32 mouse cellular contexts compared by ENCODE assay signal in the genomic region with DNA sequence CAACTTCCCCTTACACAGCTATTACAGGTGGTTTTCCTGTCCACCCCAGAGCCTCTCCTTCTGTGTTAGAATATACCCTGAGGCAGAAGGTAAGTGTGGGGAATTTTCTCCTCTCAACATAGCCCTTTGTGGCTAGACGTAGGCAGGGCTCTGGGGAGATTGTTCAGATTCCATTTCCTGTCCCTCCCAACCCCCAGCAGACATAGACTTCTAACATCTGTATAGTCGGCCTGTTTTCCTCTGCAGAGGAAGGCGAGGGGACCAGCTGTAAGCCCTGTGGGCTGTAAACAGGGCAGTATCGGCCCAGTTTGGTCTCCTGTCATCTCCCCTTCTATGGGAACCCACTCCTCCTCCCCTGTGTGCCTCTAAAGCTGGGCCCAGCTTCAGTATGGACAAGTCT. TPM values are rescaled to one million over a fixed set of nuclear protein-coding genes. Genes with fewer than 3 reads are reported as not detected.
DNase-seq lines count a peak whose midpoint lies in the region; ATAC-seq lines count a peak whose summit lies in the region.
"Had no signal": no experiment of that assay in that cellular context is flagged by ENCODE, and none has a peak within 500 bp of the region (broad histone marks: within the 10 kb centered on the region; RNA-seq: fewer than 3 reads in every experiment).

No protein-coding gene starts in this region.

- ATAC-seq in heart, embryonic 11.5 days (replicated peaks; ENCODE audit: insufficient number of reproducible peaks, low FRiP score, low TSS enrichment): no peak
- ATAC-seq in megakaryocyte progenitor cell, adult 5-6 weeks (replicated peaks; ENCODE audit: poor library complexity): peak; percentile 24
- no peak for ATAC-seq in forebrain, embryonic 11.5 days (replicated peaks; ENCODE audit: low FRiP score)
- ATAC-seq: forebrain, postnatal 0 days; midbrain, embryonic 16.5 days had no signal

- H3K4me3 ChIP-seq in heart, embryonic 11.5 days (ENCODE audit: low read depth, low read length): no peak overlapping the region
- no peak overlapping the region for H3K4me3 ChIP-seq in forebrain, embryonic 11.5 days (ENCODE audit: low read depth, low read length)
- H3K4me3 ChIP-seq: forebrain, embryonic 10.5 days; hindbrain, embryonic 15.5 days; left cerebral cortex, adult 2 months; limb, embryonic 15.5 days; myocyte had no signal

- no peaks in the 10 kb centered on the region for H3K36me3 ChIP-seq in heart, embryonic 11.5 days (ENCODE audit: control insufficient read depth, insufficient read depth, low read length)
- H3K36me3 ChIP-seq in forebrain, embryonic 11.5 days (ENCODE audit: control insufficient read depth, insufficient read depth, low read length): no peaks in the 10 kb centered on the region
- H3K36me3 ChIP-seq: forebrain, embryonic 10.5 days; hindbrain, embryonic 15.5 days; limb, embryonic 15.5 days had no signal

- peak; percentile 64 for DNase-seq in heart, adult 11 months
- DNase-seq in 3T3-L1 (ENCODE audit: low read depth, low spot score) (peak; percentile 31), ZHBTc4 (ENCODE audit: low read depth, low spot score) (peak; percentile 24)
- no peak for DNase-seq in urinary bladder, postnatal 25 days (ENCODE audit: low spot score)
- DNase-seq in forebrain, embryonic 11.5 days (ENCODE audit: low spot score): no peak
- DNase-seq: adrenal gland, postnatal 25 days; cerebellum, adult 9-10 months; forebrain, postnatal 0 days; gastrocnemius, postnatal 14 days; kidney, adult 18-20 months; left cerebral cortex, postnatal 4 days; lung, embryonic 14.5 days; lung, postnatal 4 days; right cerebral cortex, adult 18-20 months; right cerebral cortex, postnatal 4 days had no signal

- no peaks in the 10 kb centered on the region for H3K27me3 ChIP-seq in heart, embryonic 11.5 days (ENCODE audit: control insufficient read depth, insufficient read depth, low read length)
- no peaks in the 10 kb centered on the region for H3K27me3 ChIP-seq in forebrain, embryonic 11.5 days (ENCODE audit: control insufficient read depth, insufficient read depth, low read length)
- H3K27me3 ChIP-seq: hindbrain, embryonic 15.5 days; limb, embryonic 15.5 days had no signal

- no peak overlapping the region for H3K9ac ChIP-seq in heart, embryonic 11.5 days (ENCODE audit: low read depth, low read length)
- no peak overlapping the region for H3K9ac ChIP-seq in forebrain, embryonic 11.5 days (ENCODE audit: low read length)
- H3K9ac ChIP-seq: forebrain, postnatal 0 days; hindbrain, embryonic 15.5 days; limb, embryonic 15.5 days; liver, embryonic 14.5 days; lung, embryonic 14.5 days had no signal

- 49% methylated on average over 4 of the region's 4 CpGs for WGBS in heart, embryonic 11.5 days (ENCODE audit: insufficient replicate concordance)
- 69% methylated on average over 4 of the region's 4 CpGs for WGBS in forebrain, embryonic 11.5 days

- no peaks in the 10 kb centered on the region for H3K4me1 ChIP-seq in heart, embryonic 11.5 days (ENCODE audit: control insufficient read depth, insufficient read depth, low read length)
- no peaks in the 10 kb centered on the region for H3K4me1 ChIP-seq in forebrain, embryonic 11.5 days (replicated peaks; ENCODE audit: control insufficient read depth, insufficient read depth, low read length)
- H3K4me1 ChIP-seq: hindbrain, embryonic 15.5 days; limb, embryonic 15.5 days had no signal

- H3K27ac ChIP-seq in heart, embryonic 11.5 days (ENCODE audit: low read depth, low read length): no peak overlapping the region
- H3K27ac ChIP-seq in forebrain, embryonic 11.5 days (ENCODE audit: low read depth, low read length): no peak overlapping the region
- H3K27ac ChIP-seq: forebrain, embryonic 10.5 days; hindbrain, embryonic 15.5 days; kidney, postnatal 0 days; left cerebral cortex, adult 2 months; limb, embryonic 15.5 days; liver, embryonic 14.5 days had no signal

- no peak overlapping the region for H3K4me2 ChIP-seq in heart, embryonic 11.5 days
- no peak overlapping the region for H3K4me2 ChIP-seq in forebrain, embryonic 11.5 days (ENCODE audit: low read depth, low read length, severe bottlenecking)
- H3K4me2 ChIP-seq: hindbrain, embryonic 15.5 days; limb, embryonic 15.5 days; lung, embryonic 14.5 days had no signal

- no peaks in the 10 kb centered on the region for H3K9me3 ChIP-seq in heart, embryonic 11.5 days (replicated peaks; ENCODE audit: control insufficient read depth, low read length)
- no peaks in the 10 kb centered on the region for H3K9me3 ChIP-seq in forebrain, embryonic 11.5 days (ENCODE audit: control insufficient read depth, low read length)
- H3K9me3 ChIP-seq: forebrain, embryonic 10.5 days; hindbrain, embryonic 15.5 days; limb, embryonic 15.5 days had no signal

RNA-seq across cellular contexts. Expression of a gene that starts 11.3 kb away (rescaled TPM):
- not detected in 2 replicates for polyA plus RNA-seq in heart, embryonic 11.5 days (2014; fragmentation: Nextera tagmentation; extraction: Ambion mirVana)
- 0.07 TPM in 1 of 2 replicates, not detected in the other for total RNA-seq in megakaryocyte progenitor cell, adult 5-6 weeks (2015)
- not detected in 2 replicates for total RNA-seq in megakaryocyte progenitor cell, adult 5-6 weeks (2017)
- not detected in 2 replicates for polyA plus RNA-seq in forebrain, embryonic 11.5 days (2014; fragmentation: Nextera tagmentation; extraction: Ambion mirVana)
- total RNA-seq: adrenal gland, postnatal 25 days; gastrocnemius, postnatal 14 days; hematopoietic stem cell, adult 5-6 weeks; layer of hippocampus, postnatal 10 days; left cerebral cortex, adult 2 months; left cerebral cortex, postnatal 4 days; MEL had no signal
- polyA plus RNA-seq: brain, embryonic 14.5 days; cortical plate, adult 2 months; embryonic facial prominence, embryonic 11.5 days; forebrain, embryonic 10.5 days; forebrain, postnatal 0 days; hindbrain, embryonic 15.5 days; limb, embryonic 15.5 days; liver, embryonic 14.5 days; lung, embryonic 14.5 days; midbrain, embryonic 16.5 days; myocyte; neural tube, embryonic 14.5 days had no signal

RNA-seq across cellular contexts. Expression of a gene that starts 20.1 kb away (rescaled TPM):
- polyA plus RNA-seq in heart, embryonic 11.5 days (2014; fragmentation: Nextera tagmentation; extraction: Ambion mirVana): 1.3 and 1.7 TPM in 2 replicates
- total RNA-seq in megakaryocyte progenitor cell, adult 5-6 weeks (2015): 61.4 and 74.2 TPM in 2 replicates
- total RNA-seq in megakaryocyte progenitor cell, adult 5-6 weeks (2017): 49.6 and 59.1 TPM in 2 replicates
- 0.77 and 0.85 TPM in 2 replicates for polyA plus RNA-seq in forebrain, embryonic 11.5 days (2014; fragmentation: Nextera tagmentation; extraction: Ambion mirVana)

Comparison
In these comparisons a context has a peak if more than half of its experiments do, and no peak if none do; other contexts are left out.
1. DNase-seq: peak in heart, adult 11 months (single experiment), 3T3-L1 (single experiment) and ZHBTc4 (single experiment); none in urinary bladder, postnatal 25 days (single experiment) and forebrain, embryonic 11.5 days (single experiment).